Mouse (Mus musculus): ENCODE results near the gene Slmap. TPM values are rescaled to one million over a fixed set of nuclear protein-coding genes. Genes with fewer than 3 reads are reported as not detected.
"Not testable (repeated sequence)": the region's sequence is repeated elsewhere in the genome, so short reads cannot be mapped to it uniquely, and the experiment has no call there.

Gene Slmap
- polyA plus RNA-seq, 1 experiment from 2014 or later, result 11.3 TPM

DNA sequence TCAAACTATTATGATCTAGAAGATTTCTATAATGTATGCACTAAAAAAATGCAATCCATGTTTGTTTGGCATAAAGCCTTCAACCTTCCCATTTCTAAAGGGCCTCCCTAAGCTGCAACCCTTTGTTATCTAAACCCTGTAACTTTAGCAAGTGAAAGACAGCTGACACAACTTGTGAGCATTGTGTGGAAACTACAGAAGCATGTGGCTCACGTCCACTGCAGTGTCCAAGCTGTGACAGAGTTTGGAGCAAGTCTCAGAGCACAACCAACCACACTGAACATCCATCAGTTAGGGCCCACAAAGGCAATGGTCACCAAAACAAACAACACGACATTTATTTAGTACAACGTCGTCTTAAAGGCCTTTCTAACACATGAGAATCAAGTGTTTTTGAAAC lies 117.6 kb downstream of the Slmap start:
- H3K9me3 ChIP-seq (replicated peaks; ENCODE audit: control insufficient read depth, low read length, poor library complexity, severe bottlenecking), result no peaks in the 10 kb centered on the region
- no peaks in the 10 kb centered on the region for H3K27me3 ChIP-seq (ENCODE audit: control insufficient read depth, insufficient read depth, low read depth, low read length)
- no peak overlapping the region for H3K4me3 ChIP-seq (ENCODE audit: low read depth, low read length)
- H3K36me3 ChIP-seq (ENCODE audit: control insufficient read depth, insufficient read depth, low read length), result peaks cover 12% of the 10 kb centered on the region
- no peak for ATAC-seq
- no peak overlapping the region for H3K27ac ChIP-seq (ENCODE audit: low read length)
- H3K4me2 ChIP-seq (ENCODE audit: low read length), result no peak overlapping the region
- WGBS, result 71% methylated on average over 4 of the region's 4 CpGs
- no peaks in the 10 kb centered on the region for H3K4me1 ChIP-seq (ENCODE audit: control insufficient read depth, insufficient read depth, low read length)
- no peak overlapping the region for H3K9ac ChIP-seq (ENCODE audit: low read depth, low read length)

- no peak overlapping the region for H3K27ac ChIP-seq (ENCODE audit: low read length)
- peaks cover 2% of the 10 kb centered on the region for H3K36me3 ChIP-seq (ENCODE audit: control insufficient read depth, insufficient read depth, low read length)
- no peak overlapping the region for H3K9ac ChIP-seq (ENCODE audit: low read depth, low read length)
- no peak overlapping the region for H3K4me3 ChIP-seq (ENCODE audit: low read depth, low read length)
- H3K4me1 ChIP-seq (ENCODE audit: control insufficient read depth, insufficient read depth, low read length), result no peaks in the 10 kb centered on the region
- no peak overlapping the region for H3K4me2 ChIP-seq (ENCODE audit: low read length)
- ATAC-seq, result no peak
- no peaks in the 10 kb centered on the region for H3K9me3 ChIP-seq (replicated peaks; ENCODE audit: control insufficient read depth, low read length, poor library complexity, severe bottlenecking)
- no peaks in the 10 kb centered on the region for H3K27me3 ChIP-seq (ENCODE audit: control insufficient read depth, insufficient read depth, low read depth, low read length)
- WGBS, result 87% methylated on average over 1 of the region's 1 CpGs
Measured at GRCm38 (mm10) chr14:26413581-26413980, 121.2 kb downstream of the Slmap start.

GRCm38 (mm10) chr14:26406746-26407145 lies 128.0 kb downstream of the Slmap start:
- Histone ChIP-seq H3K4me3 (ENCODE audit: low read depth, low read length) (no peak overlapping the region), H3K9me3 (replicated peaks; ENCODE audit: control insufficient read depth, low read length, poor library complexity, severe bottlenecking) (no peaks in the 10 kb centered on the region), H3K4me2 (ENCODE audit: low read length) (no peak overlapping the region), H3K9ac (ENCODE audit: low read depth, low read length) (no peak overlapping the region), H3K27me3 (ENCODE audit: control insufficient read depth, insufficient read depth, low read depth, low read length) (no peaks in the 10 kb centered on the region), H3K4me1 (ENCODE audit: control insufficient read depth, insufficient read depth, low read length) (no peaks in the 10 kb centered on the region), H3K27ac (ENCODE audit: low read length) (no peak overlapping the region), H3K36me3 (ENCODE audit: control insufficient read depth, insufficient read depth, low read length) (no peaks in the 10 kb centered on the region)
- 93% methylated on average over 7 of the region's 7 CpGs for WGBS
- ATAC-seq, result no peak

DNA sequence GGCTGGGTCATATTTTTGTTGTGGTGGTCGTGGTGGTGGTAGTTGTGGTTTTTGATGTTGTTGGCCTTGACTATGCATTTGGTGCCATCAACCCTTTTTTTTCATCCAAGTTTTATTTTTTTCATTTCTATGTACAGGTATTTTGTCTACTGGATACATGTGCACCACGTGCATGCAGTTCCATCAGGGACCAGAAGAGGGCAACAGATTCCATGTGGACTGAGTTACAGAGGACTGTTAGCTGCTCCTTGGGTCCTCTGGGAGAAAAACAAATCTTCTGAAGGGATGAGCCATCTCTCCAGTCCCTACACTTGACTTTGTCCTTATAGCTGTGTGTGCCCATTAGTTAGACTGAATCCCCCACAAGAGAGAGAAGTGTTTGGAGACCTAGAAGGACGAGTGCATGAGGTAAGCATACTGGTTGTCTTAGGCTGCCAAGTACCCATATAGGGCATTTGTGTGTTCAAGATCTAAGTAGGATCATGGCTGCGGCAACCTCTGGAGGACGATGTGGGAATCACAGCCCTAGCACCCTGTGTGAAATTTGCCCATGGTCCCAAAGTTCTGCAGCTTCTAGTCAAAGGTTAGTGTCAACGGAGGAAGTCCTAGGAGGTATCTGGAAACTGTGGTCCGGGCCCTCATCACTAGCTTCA lies 136.1 kb downstream of the Slmap start:
- ATAC-seq, result no peak
- Histone ChIP-seq H3K36me3 (ENCODE audit: control insufficient read depth, insufficient read depth, low read length) (no peaks in the 10 kb centered on the region; the same call in 1 of the 2 replicates), H3K9me3 (replicated peaks; ENCODE audit: control insufficient read depth, low read length, poor library complexity, severe bottlenecking) (no peaks in the 10 kb centered on the region), H3K27ac (ENCODE audit: low read length) (no peak overlapping the region), H3K4me2 (ENCODE audit: low read length) (no peak overlapping the region), H3K4me3 (ENCODE audit: low read depth, low read length) (no peak overlapping the region), H3K4me1 (ENCODE audit: control insufficient read depth, insufficient read depth, low read length) (no peaks in the 10 kb centered on the region), H3K9ac (ENCODE audit: low read depth, low read length) (no peak overlapping the region), H3K27me3 (ENCODE audit: control insufficient read depth, insufficient read depth, low read depth, low read length) (no peaks in the 10 kb centered on the region)
- WGBS, result 97% methylated on average over 7 of the region's 7 CpGs

- no peaks in the 10 kb centered on the region for H3K27me3 ChIP-seq (ENCODE audit: control insufficient read depth, insufficient read depth, low read depth, low read length)
- 89% methylated on average over 13 of the region's 13 CpGs for WGBS
- no peaks in the 10 kb centered on the region for H3K36me3 ChIP-seq (ENCODE audit: control insufficient read depth, insufficient read depth, low read length)
- H3K9ac ChIP-seq (ENCODE audit: low read depth, low read length), result no peak overlapping the region
- H3K4me2 ChIP-seq (ENCODE audit: low read length), result no peak overlapping the region
- ATAC-seq, result no peak
- no peak overlapping the region for H3K27ac ChIP-seq (ENCODE audit: low read length)
- H3K4me3 ChIP-seq (ENCODE audit: low read depth, low read length), result no peak overlapping the region
- H3K4me1 ChIP-seq (ENCODE audit: control insufficient read depth, insufficient read depth, low read length), result no peaks in the 10 kb centered on the region
- H3K9me3 ChIP-seq (replicated peaks; ENCODE audit: control insufficient read depth, low read length, poor library complexity, severe bottlenecking), result no peaks in the 10 kb centered on the region
Measured at GRCm38 (mm10) chr14:26391866-26392265, 142.9 kb downstream of the Slmap start.

DNA sequence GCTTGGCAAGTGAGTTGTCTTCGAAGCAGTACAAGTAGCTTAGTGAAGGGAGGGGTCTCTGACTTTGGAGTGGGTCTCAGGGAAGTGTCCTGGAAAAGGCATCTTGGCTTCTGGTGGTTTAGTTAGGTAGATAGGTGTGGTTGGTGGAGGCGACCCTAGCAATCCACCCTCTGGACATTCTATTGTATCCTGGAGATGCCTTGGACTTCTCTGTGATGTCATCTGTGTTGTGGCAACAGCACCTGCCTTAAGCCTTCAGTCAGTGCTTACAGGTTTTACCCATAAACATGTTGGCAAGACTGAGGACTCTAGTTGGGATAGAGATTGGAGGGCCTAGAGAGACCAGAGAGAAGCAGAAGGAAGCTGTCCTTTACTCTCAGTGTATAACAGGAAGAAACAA lies 145.8 kb downstream of the Slmap start:
- not testable (repeated sequence) for H3K9ac ChIP-seq (ENCODE audit: low read depth, low read length); H3K4me2 ChIP-seq (ENCODE audit: low read length); H3K27ac ChIP-seq (ENCODE audit: low read length); H3K36me3 ChIP-seq (ENCODE audit: control insufficient read depth, insufficient read depth, low read length); H3K9me3 ChIP-seq (replicated peaks; ENCODE audit: control insufficient read depth, low read length, poor library complexity, severe bottlenecking); H3K4me3 ChIP-seq (ENCODE audit: low read depth, low read length); H3K27me3 ChIP-seq (ENCODE audit: control insufficient read depth, insufficient read depth, low read depth, low read length); H3K4me1 ChIP-seq (ENCODE audit: control insufficient read depth, insufficient read depth, low read length); ATAC-seq
- 88% methylated on average over 2 of the region's 2 CpGs for WGBS

DNA sequence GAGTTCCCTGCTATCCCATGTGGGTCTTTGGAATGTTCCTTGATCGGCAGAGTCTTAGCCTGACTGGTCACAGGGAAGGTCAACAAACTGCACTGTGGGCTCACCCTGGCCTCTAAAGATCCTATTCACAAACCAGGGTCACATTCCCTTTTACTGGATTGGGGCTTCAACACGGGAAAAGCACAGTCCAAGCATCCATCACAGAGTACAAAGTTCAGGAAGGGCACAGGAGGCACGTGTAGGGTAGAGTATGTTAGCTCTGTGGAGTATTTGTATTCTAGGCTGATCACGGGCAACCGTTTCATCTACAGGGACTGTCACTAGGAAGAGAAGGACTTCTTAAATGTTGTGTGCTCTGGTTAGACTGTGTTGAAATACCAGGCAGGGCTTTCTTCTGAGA lies 147.7 kb downstream of the Slmap start:
- ATAC-seq; H3K9ac ChIP-seq (ENCODE audit: low read depth, low read length); H3K36me3 ChIP-seq (ENCODE audit: control insufficient read depth, insufficient read depth, low read length); H3K27me3 ChIP-seq (ENCODE audit: control insufficient read depth, insufficient read depth, low read depth, low read length); H3K27ac ChIP-seq (ENCODE audit: low read length); H3K4me3 ChIP-seq (ENCODE audit: low read depth, low read length); H3K4me1 ChIP-seq (ENCODE audit: control insufficient read depth, insufficient read depth, low read length); H3K4me2 ChIP-seq (ENCODE audit: low read length); H3K9me3 ChIP-seq (replicated peaks; ENCODE audit: control insufficient read depth, low read length, poor library complexity, severe bottlenecking): not testable (repeated sequence)
- 65% methylated on average over 3 of the region's 5 CpGs for WGBS

GRCm38 (mm10) chr14:26385659-26386058 lies 149.1 kb downstream of the Slmap start:
- WGBS, result 93% methylated on average over 2 of the region's 2 CpGs
- H3K4me1 ChIP-seq (ENCODE audit: control insufficient read depth, insufficient read depth, low read length); H3K9me3 ChIP-seq (replicated peaks; ENCODE audit: control insufficient read depth, low read length, poor library complexity, severe bottlenecking); H3K4me3 ChIP-seq (ENCODE audit: low read depth, low read length); H3K9ac ChIP-seq (ENCODE audit: low read depth, low read length); H3K36me3 ChIP-seq (ENCODE audit: control insufficient read depth, insufficient read depth, low read length); H3K4me2 ChIP-seq (ENCODE audit: low read length); H3K27me3 ChIP-seq (ENCODE audit: control insufficient read depth, insufficient read depth, low read depth, low read length); ATAC-seq; H3K27ac ChIP-seq (ENCODE audit: low read length): not testable (repeated sequence)

- ATAC-seq, result no peak
- Histone ChIP-seq H3K9ac (ENCODE audit: low read depth, low read length) (no peak overlapping the region), H3K4me3 (ENCODE audit: low read depth, low read length) (no peak overlapping the region), H3K9me3 (replicated peaks; ENCODE audit: control insufficient read depth, low read length, poor library complexity, severe bottlenecking) (no peaks in the 10 kb centered on the region), H3K4me1 (ENCODE audit: control insufficient read depth, insufficient read depth, low read length) (no peaks in the 10 kb centered on the region), H3K4me2 (ENCODE audit: low read length) (no peak overlapping the region), H3K27ac (ENCODE audit: low read length) (no peak overlapping the region), H3K27me3 (ENCODE audit: control insufficient read depth, insufficient read depth, low read depth, low read length) (no peaks in the 10 kb centered on the region), H3K36me3 (ENCODE audit: control insufficient read depth, insufficient read depth, low read length) (no peaks in the 10 kb centered on the region)
- 39% methylated on average over 3 of the region's 3 CpGs for WGBS
Measured at GRCm38 (mm10) chr14:26379071-26379470, 155.7 kb downstream of the Slmap start.
